Mouse (Mus musculus) neural tube, embryonic 15.5 days (tissue): ENCODE measurements around the gene Ripor3. TPM values are rescaled to one million over a fixed set of nuclear protein-coding genes. Genes with fewer than 3 reads are reported as not detected.

Experiments used
- ATAC-seq: fragments of 200-750 bp; cut with Nextera tagmentation; 2 replicates; pipeline ENCODE4 v1.8.0; 2017; ENCODE audit warnings: mild to moderate bottlenecking, moderate TSS enrichment, moderate library complexity; ENCODE audit not compliant: low FRiP score
- H3K27ac ChIP-seq: fragments of 300-500 bp; sonication (generic); replicated peaks from 2 replicates; pipeline ENCODE4 v1.5.1; 2015; ENCODE audit warnings: mild to moderate bottlenecking, inconsistent platforms
- H3K27me3 ChIP-seq: fragments of 300-500 bp; sonication (generic); replicated peaks from 2 replicates; pipeline ENCODE4 v1.6.1; 2015; ENCODE audit warnings: inconsistent platforms
- H3K36me3 ChIP-seq: fragments of 300-500 bp; sonication (generic); 2 replicates; pipeline ENCODE4 v1.6.1; 2015; ENCODE audit warnings: inconsistent platforms
- H3K4me1 ChIP-seq: fragments of 300-500 bp; sonication (generic); 2 replicates; pipeline ENCODE4 v1.6.1; 2015; ENCODE audit warnings: inconsistent platforms
- H3K4me2 ChIP-seq: fragments of 300-500 bp; sonication (generic); 2 replicates; pipeline ENCODE4 v1.6.1; 2015; ENCODE audit warnings: inconsistent platforms, mild to moderate bottlenecking, moderate library complexity
- H3K4me3 ChIP-seq: fragments of 300-500 bp; sonication (generic); replicated peaks from 2 replicates; pipeline ENCODE4 v1.5.1; 2015; ENCODE audit warnings: mild to moderate bottlenecking, inconsistent platforms
- H3K9ac ChIP-seq: fragments of 300-500 bp; sonication (generic); replicated peaks from 2 replicates; pipeline ENCODE4 v1.6.1; 2015; ENCODE audit warnings: mild to moderate bottlenecking, inconsistent platforms
- H3K9me3 ChIP-seq: fragments of 300-500 bp; sonication (generic); replicated peaks from 2 replicates; pipeline ENCODE4 v1.6.1; 2016; ENCODE audit warnings: inconsistent platforms
- WGBS: fragments of 180-500 bp; shearing (Covaris S2); methylation state at CpG from one replicate; pipeline ENCODE4 v1.1.7; 2015; ENCODE audit warnings: mixed read lengths; 5-methylcytosine and 5-hydroxymethylcytosine counted together
- polyA plus RNA-seq: library from polyadenylated mRNA; unstranded; fragments of >200 nt; fragmentation: Nextera tagmentation; extraction: Ambion mirVana; gene quantifications from 2 replicates; pipeline ENCODE4 v1.2.1, GENCODE M21; 2015

Gene Ripor3
- polyA plus RNA-seq, 1 experiment from 2014 or later = 0.47 TPM

- no peaks in the 10 kb centered on the region for H3K27me3 ChIP-seq
- peaks cover 89% of the 10 kb centered on the region for H3K4me1 ChIP-seq
- no peak overlapping the region for H3K27ac ChIP-seq
- no peaks in the 10 kb centered on the region for H3K9me3 ChIP-seq
- no peaks in the 10 kb centered on the region for H3K36me3 ChIP-seq
- no peak overlapping the region for H3K9ac ChIP-seq
- no peak for ATAC-seq
- 89% methylated on average over 11 of the region's 11 CpGs for WGBS
- H3K4me3 ChIP-seq = no peak overlapping the region
- no peak overlapping the region for H3K4me2 ChIP-seq
Measured at GRCm38 (mm10) chr2:167940636-167941035, 69.8 kb downstream of the Ripor3 start.

- WGBS = 58% methylated on average over 11 of the region's 11 CpGs
- Histone ChIP-seq H3K9me3 (no peaks in the 10 kb centered on the region), H3K36me3 (no peaks in the 10 kb centered on the region), H3K27ac (no peak overlapping the region), H3K4me2 (no peak overlapping the region), H3K9ac (no peak overlapping the region), H3K27me3 (no peaks in the 10 kb centered on the region), H3K4me3 (no peak overlapping the region), H3K4me1 (peaks cover 88% of the 10 kb centered on the region)
- no peak for ATAC-seq
Measured at GRCm38 (mm10) chr2:167939632-167940399, 70.6 kb downstream of the Ripor3 start.

DNA sequence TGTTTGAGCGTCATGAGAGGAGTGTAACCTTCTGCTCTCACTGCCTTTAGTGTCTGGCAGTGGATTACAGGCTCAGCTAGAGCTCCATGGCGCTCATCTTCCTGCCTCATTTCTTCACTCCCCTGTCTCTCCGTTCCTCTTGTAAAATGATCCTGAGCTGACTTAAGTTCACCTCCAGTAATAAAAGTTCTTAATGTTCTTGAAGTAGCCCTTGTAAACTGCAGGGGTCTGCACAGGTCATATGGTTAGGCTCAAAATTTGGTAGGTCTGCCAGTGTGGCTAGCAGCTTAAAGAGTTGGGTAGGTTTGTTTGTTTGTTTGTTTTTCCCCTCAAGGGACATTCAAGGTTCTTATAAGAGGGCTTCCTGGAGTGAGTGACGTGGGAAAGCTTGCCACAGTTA, 71.2 kb downstream of the Ripor3 start:
- Histone ChIP-seq H3K9ac (no peak overlapping the region), H3K4me2 (no peak overlapping the region), H3K9me3 (no peaks in the 10 kb centered on the region), H3K4me1 (peaks cover 86% of the 10 kb centered on the region), H3K27ac (no peak overlapping the region), H3K27me3 (no peaks in the 10 kb centered on the region), H3K36me3 (no peaks in the 10 kb centered on the region), H3K4me3 (no peak overlapping the region)
- no peak for ATAC-seq
- 55% methylated on average over 4 of the region's 4 CpGs for WGBS

DNA sequence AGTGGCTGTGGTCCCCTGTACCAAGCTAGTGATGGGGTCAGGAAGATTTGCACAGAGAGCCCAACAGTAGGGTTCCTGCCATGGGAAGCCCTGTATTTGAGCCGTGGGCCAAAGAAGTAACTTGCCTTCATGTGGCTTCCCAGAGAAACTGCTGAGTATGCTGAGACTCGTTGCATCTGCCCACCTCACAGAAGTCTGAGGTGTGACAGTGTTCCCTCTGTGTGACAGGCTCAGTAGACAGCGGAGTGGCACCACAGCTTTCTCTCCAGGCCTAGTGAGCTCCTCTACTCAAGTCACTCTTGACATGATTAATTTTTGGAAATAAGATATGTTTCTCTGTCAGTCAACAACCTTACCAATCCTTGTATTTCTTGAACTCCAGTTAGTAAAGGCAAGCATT, 71.6 kb downstream of the Ripor3 start:
- no peak overlapping the region for H3K4me3 ChIP-seq
- H3K9ac ChIP-seq = no peak overlapping the region
- H3K36me3 ChIP-seq = no peaks in the 10 kb centered on the region
- peaks cover 87% of the 10 kb centered on the region for H3K4me1 ChIP-seq
- H3K27me3 ChIP-seq = no peaks in the 10 kb centered on the region
- H3K27ac ChIP-seq = no peak overlapping the region
- no peak for ATAC-seq
- 82% methylated on average over 3 of the region's 3 CpGs for WGBS
- H3K4me2 ChIP-seq = no peak overlapping the region
- no peaks in the 10 kb centered on the region for H3K9me3 ChIP-seq

- H3K36me3 ChIP-seq = no peaks in the 10 kb centered on the region
- no peaks in the 10 kb centered on the region for H3K9me3 ChIP-seq
- no peaks in the 10 kb centered on the region for H3K27me3 ChIP-seq
- ATAC-seq = no peak
- peak overlapping the region; percentile 33; the same call in 1 of the 2 replicates for H3K27ac ChIP-seq
- H3K4me2 ChIP-seq = 0 out of 2 replicates have a peak overlapping the region, but pooled peaks have one; percentile 6
- no peak overlapping the region for H3K4me3 ChIP-seq
- 0 out of 2 replicates have a peak overlapping the region, but pooled peaks have one; percentile 23 for H3K9ac ChIP-seq
- peaks cover 75% of the 10 kb centered on the region for H3K4me1 ChIP-seq
- 83% methylated on average over 3 of the region's 3 CpGs for WGBS
Measured at GRCm38 (mm10) chr2:167935956-167936355, 74.5 kb downstream of the Ripor3 start.

GRCm38 (mm10) chr2:167933397-167933796, 77.0 kb downstream of the Ripor3 start:
- Histone ChIP-seq H3K4me2 (peak overlapping the region; percentile 75), H3K4me1 (peaks cover 51% of the 10 kb centered on the region), H3K36me3 (no peaks in the 10 kb centered on the region), H3K9me3 (no peaks in the 10 kb centered on the region), H3K27me3 (no peaks in the 10 kb centered on the region), H3K4me3 (peak overlapping the region; percentile 78), H3K27ac (no peak overlapping the region), H3K9ac (peak overlapping the region; percentile 86)
- 48% methylated on average over 7 of the region's 7 CpGs for WGBS
- no peak for ATAC-seq

- Histone ChIP-seq H3K9me3 (no peaks in the 10 kb centered on the region), H3K27ac (peak overlapping the region; percentile 78), H3K36me3 (no peaks in the 10 kb centered on the region), H3K27me3 (no peaks in the 10 kb centered on the region), H3K4me1 (peaks cover 50% of the 10 kb centered on the region), H3K4me2 (peak overlapping the region; percentile 75), H3K9ac (peak overlapping the region; percentile 86), H3K4me3 (peak overlapping the region; percentile 78)
- 1% methylated on average over 18 of the region's 18 CpGs for WGBS
- ATAC-seq = peak; percentile 67
Measured at GRCm38 (mm10) chr2:167932727-167933231, 77.6 kb downstream of the Ripor3 start.

DNA sequence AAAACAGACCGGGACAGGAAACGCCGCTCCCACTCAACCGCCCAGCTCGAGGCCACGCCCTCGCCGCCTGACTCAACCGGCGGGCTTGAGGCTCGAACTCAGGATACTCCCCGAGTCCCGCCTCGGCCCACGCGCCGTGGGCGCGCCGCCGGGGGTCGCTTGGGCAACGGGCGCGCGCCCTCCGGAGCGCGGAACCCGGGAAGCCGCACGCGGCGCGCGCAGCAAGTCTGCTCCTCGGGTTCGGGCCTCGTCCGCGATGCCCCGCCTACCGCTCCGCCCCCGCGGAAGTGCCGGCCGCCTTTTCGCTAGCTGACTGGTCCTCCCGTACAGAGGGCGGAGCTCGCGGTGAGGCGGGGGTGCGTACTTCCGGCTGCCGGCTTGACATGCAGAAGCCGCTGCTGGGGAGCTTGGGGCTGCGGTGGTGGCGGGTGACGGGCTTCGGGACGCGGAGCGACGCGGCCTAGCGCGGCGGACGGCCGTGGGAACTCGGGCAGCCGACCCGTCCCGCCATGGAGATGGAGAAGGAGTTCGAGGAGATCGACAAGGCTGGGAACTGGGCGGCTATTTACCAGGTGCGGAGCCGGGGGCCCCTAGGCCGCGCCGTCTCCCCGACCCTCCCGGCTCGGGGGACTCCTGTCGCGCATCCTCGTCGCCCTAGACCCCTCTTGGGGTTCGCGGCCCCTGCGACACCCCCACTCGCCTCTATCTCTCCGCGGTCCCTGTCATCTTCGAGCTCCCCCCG, 78.3 kb downstream of the Ripor3 start, which contains the start of gene Ptpn1:
TSS of gene Ptpn1 (plus strand) at position 73 of the 742 bp plus-strand sequence.
- peak within 1 kb of the TSS; percentile 78 for H3K4me3 ChIP-seq
- peak; percentile 95 for ATAC-seq
- under 1% methylated on average over 98 of the region's 99 CpGs for WGBS
- peak within 1 kb of the TSS; percentile 75 for H3K4me2 ChIP-seq
- no peaks in the 10 kb centered on the region for H3K27me3 ChIP-seq
- no peaks in the 10 kb centered on the region for H3K36me3 ChIP-seq
- peak within 1 kb of the TSS; percentile 86 for H3K9ac ChIP-seq
- H3K9me3 ChIP-seq = no peaks in the 10 kb centered on the region
- peak within 1 kb of the TSS; percentile 78 for H3K27ac ChIP-seq
- peaks cover 47% of the 10 kb centered on the region for H3K4me1 ChIP-seq

DNA sequence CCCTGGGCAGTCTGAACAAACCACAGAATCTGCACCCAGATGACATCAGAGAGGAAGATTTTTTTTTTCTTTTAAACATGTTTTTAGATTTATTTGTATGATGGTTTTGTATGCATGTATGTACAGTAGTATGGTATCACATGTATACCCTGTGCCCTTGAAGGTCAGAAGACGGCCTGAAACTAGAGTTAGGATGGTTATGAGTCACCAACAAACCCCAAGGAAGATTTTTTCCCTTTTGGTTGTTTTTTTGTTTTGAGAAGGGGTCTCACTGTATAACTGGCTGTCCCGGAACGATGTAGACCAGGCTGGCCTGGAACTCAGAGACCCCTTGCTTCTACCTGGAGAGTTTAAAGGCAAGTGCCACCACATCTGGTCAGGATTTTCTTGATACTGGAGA, 79.4 kb downstream of the Ripor3 start:
- Histone ChIP-seq H3K4me3 (no peak overlapping the region), H3K4me2 (no peak overlapping the region), H3K36me3 (no peaks in the 10 kb centered on the region), H3K9ac (peak overlapping the region; percentile 48; the same call in 1 of the 2 replicates), H3K4me1 (peaks cover 35% of the 10 kb centered on the region), H3K27me3 (no peaks in the 10 kb centered on the region), H3K27ac (no peak overlapping the region), H3K9me3 (no peaks in the 10 kb centered on the region)
- ATAC-seq = no peak
- 97% methylated on average over 3 of the region's 3 CpGs for WGBS
